Mouse (Mus musculus) gastrocnemius, adult 8-10 months (tissue): ENCODE measurements around the gene Pik3cb. TPM values are rescaled to one million over a fixed set of nuclear protein-coding genes. Genes with fewer than 3 reads are reported as not detected.

ENCODE experiments used
- DNase-seq, 2 experiments: peaks; one replicate each; pipeline ENCODE4 v3.0.0; 2022; ENCODE audit warnings: low spot score in 2 of 2
- total RNA-seq, 4 experiments: library from RNA; stranded (reverse); gene quantifications; 2 replicates each; pipeline ENCODE4 v1.2.4; 2022

The Pik3cb gene
- total RNA-seq, 4 experiments from 2014 or later = 5.8 to 7.7 (median 6.6) TPM

- no peak for DNase-seq
Measured at GRCm38 (mm10) chr9:99009069-99009897, 131.1 kb downstream of the Pik3cb start.

GRCm38 (mm10) chr9:99001326-99001725, 139.1 kb downstream of the Pik3cb start:
- DNase-seq = no peak

- DNase-seq = no peak
Measured at GRCm38 (mm10) chr9:98999881-99000339, 140.5 kb downstream of the Pik3cb start.

GRCm38 (mm10) chr9:98994103-98994502, 146.3 kb downstream of the Pik3cb start:
- DNase-seq = no peak

GRCm38 (mm10) chr9:98987131-98987530, 153.3 kb downstream of the Pik3cb start:
- no peak for DNase-seq

Other genes with a start within 250 kb of the Pik3cb start
- gene 7420426K07Rik, start 237.5 kb downstream of the Pik3cb start, total RNA-seq = not detected
- not detected for gene Foxl2, start 185.3 kb downstream of the Pik3cb start, total RNA-seq
- gene Faim, start 154.2 kb downstream of the Pik3cb start, total RNA-seq = 1 to 10 TPM in 2 of 4 experiments, under 1 TPM in 2; 0.82 to 2.5 (median 1.4) TPM
- gene Gm1123, start 104.9 kb downstream of the Pik3cb start, total RNA-seq = not detected
- gene Faiml, start 96.6 kb upstream of the Pik3cb start, total RNA-seq = not detected
- gene Cep70, start 102.7 kb upstream of the Pik3cb start, total RNA-seq = 1 to 10 TPM; 2.2 to 2.8 (median 2.5) TPM
- gene Esyt3, start 217.9 kb upstream of the Pik3cb start, total RNA-seq = not detected